ENCODE assay signal across 29 mouse cellular contexts in genomic region chr6:40645701-40646100, GRCm38 (mm10). TPM values are rescaled to one million over a fixed set of nuclear protein-coding genes. Genes with fewer than 3 reads are reported as not detected.
DNase-seq lines count a peak whose midpoint lies in the region; ATAC-seq and TF ChIP-seq lines count a peak whose summit lies in the region.
"Had no signal": no experiment of that assay in that cellular context is flagged by ENCODE, and none has a peak within 500 bp of the region (broad histone marks: within the 10 kb centered on the region; RNA-seq: fewer than 3 reads in every experiment).

No protein-coding gene starts in this region.

- H3K27me3 ChIP-seq in forebrain, postnatal 0 days (ENCODE audit: insufficient read depth, low read length): no peaks in the 10 kb centered on the region
- no peaks in the 10 kb centered on the region for H3K27me3 ChIP-seq in forebrain, embryonic 16.5 days (replicated peaks; ENCODE audit: control insufficient read depth, insufficient read depth, low read length)
- H3K27me3 ChIP-seq in intestine, postnatal 0 days (replicated peaks; ENCODE audit: control insufficient read depth, insufficient read depth, low read length): no peaks in the 10 kb centered on the region
- H3K27me3 ChIP-seq in intestine, embryonic 15.5 days (replicated peaks): no peaks in the 10 kb centered on the region
- H3K27me3 ChIP-seq: CH12.LX; embryonic facial prominence, embryonic 13.5 days; embryonic facial prominence, embryonic 15.5 days; forebrain, embryonic 12.5 days had no signal

- no peaks in the 10 kb centered on the region for H3K9me3 ChIP-seq in forebrain, postnatal 0 days (ENCODE audit: low read length)
- no peaks in the 10 kb centered on the region for H3K9me3 ChIP-seq in forebrain, embryonic 16.5 days (ENCODE audit: control insufficient read depth, low read length)
- H3K9me3 ChIP-seq in intestine, postnatal 0 days (ENCODE audit: control insufficient read depth): no peaks in the 10 kb centered on the region
- H3K9me3 ChIP-seq in intestine, embryonic 15.5 days: no peaks in the 10 kb centered on the region
- H3K9me3 ChIP-seq: embryonic facial prominence, embryonic 13.5 days; embryonic facial prominence, embryonic 15.5 days; forebrain, embryonic 10.5 days; forebrain, embryonic 12.5 days; G1E had no signal

- no peak for TF ChIP-seq CTCF in forebrain, postnatal 0 days (IDR thresholded peaks at IDR 0.05; ENCODE audit: low read depth)
- no peak for TF ChIP-seq CTCF in intestine, postnatal 0 days (IDR thresholded peaks at IDR 0.05; ENCODE audit: low read depth)

- H3K4me1 ChIP-seq in forebrain, postnatal 0 days (ENCODE audit: insufficient read depth): no peaks in the 10 kb centered on the region
- no peaks in the 10 kb centered on the region for H3K4me1 ChIP-seq in forebrain, embryonic 16.5 days (replicated peaks; ENCODE audit: control insufficient read depth, insufficient read depth, low read length)
- H3K4me1 ChIP-seq in intestine, postnatal 0 days (replicated peaks; ENCODE audit: control insufficient read depth, insufficient read depth, low read length): no peaks in the 10 kb centered on the region; the same call in 1 of the 2 replicates
- H3K4me1 ChIP-seq in intestine, embryonic 15.5 days (replicated peaks): no peaks in the 10 kb centered on the region
- H3K4me1 ChIP-seq: embryonic facial prominence, embryonic 13.5 days; embryonic facial prominence, embryonic 15.5 days; forebrain, embryonic 10.5 days; forebrain, embryonic 12.5 days had no signal

- H3K4me2 ChIP-seq in forebrain, postnatal 0 days (ENCODE audit: low read depth): no peak overlapping the region
- no peak overlapping the region for H3K4me2 ChIP-seq in forebrain, embryonic 16.5 days (ENCODE audit: low read length)
- H3K4me2 ChIP-seq in intestine, postnatal 0 days (replicated peaks; ENCODE audit: low read depth): no peak overlapping the region
- no peak overlapping the region for H3K4me2 ChIP-seq in intestine, embryonic 15.5 days (replicated peaks)
- H3K4me2 ChIP-seq: embryonic facial prominence, embryonic 13.5 days; embryonic facial prominence, embryonic 15.5 days; forebrain, embryonic 12.5 days had no signal

- WGBS in forebrain, postnatal 0 days: 43% methylated on average over 8 of the region's 8 CpGs
- WGBS in forebrain, embryonic 16.5 days: 56% methylated on average over 8 of the region's 8 CpGs
- 48% methylated on average over 8 of the region's 8 CpGs for WGBS in intestine, postnatal 0 days
- WGBS in intestine, embryonic 15.5 days: 68% methylated on average over 8 of the region's 8 CpGs

- H3K27ac ChIP-seq in forebrain, postnatal 0 days (ENCODE audit: low read depth, low read length): no peak overlapping the region
- H3K27ac ChIP-seq in forebrain, embryonic 16.5 days (ENCODE audit: low read length): no peak overlapping the region
- no peak overlapping the region for H3K27ac ChIP-seq in intestine, postnatal 0 days (ENCODE audit: low read depth, low read length)
- no peak overlapping the region for H3K27ac ChIP-seq in intestine, embryonic 15.5 days
- H3K27ac ChIP-seq: embryonic facial prominence, embryonic 13.5 days; embryonic facial prominence, embryonic 15.5 days; forebrain, embryonic 10.5 days; forebrain, embryonic 12.5 days had no signal

- no peak for DNase-seq in forebrain, postnatal 0 days
- no peak for DNase-seq in B cell, adult 2 months
- DNase-seq: adrenal gland, adult 8-10 months; adrenal gland, postnatal 14 days; adrenal gland, postnatal 36 days; cerebellum, adult 11 months; cerebellum, adult 18-20 months; cerebellum, adult 8-10 months; cerebellum, adult 9-11 months; cerebellum, postnatal 14 days; cerebellum, postnatal 36 days; embryo, embryonic 11 days had no signal

- H3K36me3 ChIP-seq in forebrain, postnatal 0 days (ENCODE audit: insufficient read depth): no peaks in the 10 kb centered on the region
- H3K36me3 ChIP-seq in forebrain, embryonic 16.5 days (ENCODE audit: control insufficient read depth, insufficient read depth): no peaks in the 10 kb centered on the region
- no peaks in the 10 kb centered on the region; the same call in 1 of the 2 replicates for H3K36me3 ChIP-seq in intestine, postnatal 0 days (ENCODE audit: control insufficient read depth, insufficient read depth)
- no peaks in the 10 kb centered on the region for H3K36me3 ChIP-seq in intestine, embryonic 15.5 days
- H3K36me3 ChIP-seq: embryonic facial prominence, embryonic 13.5 days; embryonic facial prominence, embryonic 15.5 days; forebrain, embryonic 10.5 days; forebrain, embryonic 12.5 days; G1E had no signal

- H3K4me3 ChIP-seq in forebrain, postnatal 0 days (ENCODE audit: low read depth, low read length): no peak overlapping the region
- H3K4me3 ChIP-seq in forebrain, embryonic 16.5 days (replicated peaks; ENCODE audit: low read length): no peak overlapping the region
- no peak overlapping the region for H3K4me3 ChIP-seq in intestine, postnatal 0 days (ENCODE audit: low read depth, low read length)
- H3K4me3 ChIP-seq in intestine, embryonic 15.5 days (replicated peaks): no peak overlapping the region
- H3K4me3 ChIP-seq: embryonic facial prominence, embryonic 13.5 days; embryonic facial prominence, embryonic 15.5 days; erythroblast, embryonic 14.5 days; forebrain, embryonic 10.5 days; forebrain, embryonic 12.5 days had no signal

- ATAC-seq in forebrain, postnatal 0 days: peak; percentile 61
- ATAC-seq in forebrain, embryonic 16.5 days: no peak
- ATAC-seq in intestine, postnatal 0 days: peak; percentile 68
- no peak for ATAC-seq in intestine, embryonic 15.5 days
- ATAC-seq: activated CD4-positive, CD25-positive, alpha-beta regulatory T cell, adult 4 months; CD4-positive, CD25-positive, alpha-beta regulatory T cell, adult 4 months; Patski had no signal

- no peak overlapping the region for H3K9ac ChIP-seq in forebrain, postnatal 0 days
- H3K9ac ChIP-seq in forebrain, embryonic 16.5 days (replicated peaks; ENCODE audit: low read depth, low read length): no peak overlapping the region
- H3K9ac ChIP-seq in intestine, postnatal 0 days (ENCODE audit: low read depth, low read length): no peak overlapping the region
- H3K9ac ChIP-seq in intestine, embryonic 15.5 days: no peak overlapping the region
- H3K9ac ChIP-seq: embryonic facial prominence, embryonic 13.5 days; embryonic facial prominence, embryonic 15.5 days; forebrain, embryonic 12.5 days had no signal

RNA-seq across cellular contexts. Expression of gene Mgam, which starts 17.1 kb away (rescaled TPM):
- 0.23 and 0.62 TPM in 2 replicates for total RNA-seq in forebrain, postnatal 0 days (2014; rRNA removed)
- 0.05 and 0.21 TPM in 2 replicates for polyA plus RNA-seq in forebrain, postnatal 0 days (2015; fragmentation: Nextera tagmentation; extraction: Ambion mirVana)
- 0.05 TPM in 1 of 2 replicates, not detected in the other for polyA plus RNA-seq in forebrain, embryonic 16.5 days (2015; fragmentation: Nextera tagmentation; extraction: Ambion mirVana)
- 38.9 and 52.2 TPM in 2 replicates for polyA plus RNA-seq in intestine, postnatal 0 days (2015; fragmentation: Nextera tagmentation; extraction: Ambion mirVana)
- 33.7 and 37.0 TPM in 2 replicates for polyA plus RNA-seq in intestine, embryonic 15.5 days (2015; fragmentation: Nextera tagmentation; extraction: Ambion mirVana)
- total RNA-seq: CH12.LX had no signal
- polyA plus RNA-seq: activated CD4-positive, CD25-positive, alpha-beta regulatory T cell, adult 4 months; embryonic facial prominence, embryonic 11.5 days; embryonic facial prominence, embryonic 13.5 days; forebrain, embryonic 10.5 days; G1E; Patski had no signal

RNA-seq across cellular contexts. Expression of gene Tas2r138, which starts 32.6 kb away (rescaled TPM):
- not detected in 2 replicates for total RNA-seq in forebrain, postnatal 0 days (2014; rRNA removed)
- not detected in 2 replicates for polyA plus RNA-seq in forebrain, postnatal 0 days (2015; fragmentation: Nextera tagmentation; extraction: Ambion mirVana)
- polyA plus RNA-seq in forebrain, embryonic 16.5 days (2015; fragmentation: Nextera tagmentation; extraction: Ambion mirVana): not detected in 2 replicates
- polyA plus RNA-seq in intestine, postnatal 0 days (2015; fragmentation: Nextera tagmentation; extraction: Ambion mirVana): not detected in 2 replicates
- polyA plus RNA-seq in intestine, embryonic 15.5 days (2015; fragmentation: Nextera tagmentation; extraction: Ambion mirVana): 0.16 TPM in 1 of 2 replicates, not detected in the other
- total RNA-seq: adrenal gland, adult 18-20 months; adrenal gland, adult 8-10 months; adrenal gland, postnatal 14 days; adrenal gland, postnatal 36 days; CH12.LX; common myeloid progenitor, adult 5-6 weeks; G1E had no signal
- polyA plus RNA-seq: activated CD4-positive, CD25-positive, alpha-beta regulatory T cell, adult 4 months; CD4-positive, CD25-positive, alpha-beta regulatory T cell, adult 4 months; embryonic facial prominence, embryonic 11.5 days; embryonic facial prominence, embryonic 13.5 days; embryonic facial prominence, embryonic 15.5 days; erythroblast, embryonic 14.5 days; forebrain, embryonic 10.5 days; forebrain, embryonic 12.5 days; frontal cortex, adult 2 months; G1E; Patski had no signal

Comparison
In these comparisons a context has a peak if more than half of its experiments do, and no peak if none do; other contexts are left out.
1. ATAC-seq: peak in forebrain, postnatal 0 days (single experiment) and intestine, postnatal 0 days (single experiment); none in forebrain, embryonic 16.5 days (single experiment) and intestine, embryonic 15.5 days (single experiment).
2. RNA of gene Mgam, which starts 17.1 kb away (polyA plus RNA-seq): 38.9 to 52.2 TPM in intestine, postnatal 0 days and 33.7 to 37.0 TPM in intestine, embryonic 15.5 days; 0.05 to 0.21 TPM in forebrain, postnatal 0 days and 0.05 TPM in forebrain, embryonic 16.5 days; every median in the first group is over 10 times any median in the second.